Mouse (Mus musculus) erythroblast, embryonic 14.5 days (primary cell): ENCODE measurements around the gene Anp32a.

ENCODE experiments used
- GATA1 ChIP-seq: IDR thresholded peaks from 2 replicates; pipeline ENCODE4 v1.6.1; 2012; ENCODE audit warnings: low read length, inconsistent platforms, mixed read lengths
- TAL1 ChIP-seq: IDR thresholded peaks from 3 replicates; pipeline ENCODE4 v1.6.1; 2012; ENCODE audit warnings: low read length, inconsistent platforms, mixed read lengths

DNA sequence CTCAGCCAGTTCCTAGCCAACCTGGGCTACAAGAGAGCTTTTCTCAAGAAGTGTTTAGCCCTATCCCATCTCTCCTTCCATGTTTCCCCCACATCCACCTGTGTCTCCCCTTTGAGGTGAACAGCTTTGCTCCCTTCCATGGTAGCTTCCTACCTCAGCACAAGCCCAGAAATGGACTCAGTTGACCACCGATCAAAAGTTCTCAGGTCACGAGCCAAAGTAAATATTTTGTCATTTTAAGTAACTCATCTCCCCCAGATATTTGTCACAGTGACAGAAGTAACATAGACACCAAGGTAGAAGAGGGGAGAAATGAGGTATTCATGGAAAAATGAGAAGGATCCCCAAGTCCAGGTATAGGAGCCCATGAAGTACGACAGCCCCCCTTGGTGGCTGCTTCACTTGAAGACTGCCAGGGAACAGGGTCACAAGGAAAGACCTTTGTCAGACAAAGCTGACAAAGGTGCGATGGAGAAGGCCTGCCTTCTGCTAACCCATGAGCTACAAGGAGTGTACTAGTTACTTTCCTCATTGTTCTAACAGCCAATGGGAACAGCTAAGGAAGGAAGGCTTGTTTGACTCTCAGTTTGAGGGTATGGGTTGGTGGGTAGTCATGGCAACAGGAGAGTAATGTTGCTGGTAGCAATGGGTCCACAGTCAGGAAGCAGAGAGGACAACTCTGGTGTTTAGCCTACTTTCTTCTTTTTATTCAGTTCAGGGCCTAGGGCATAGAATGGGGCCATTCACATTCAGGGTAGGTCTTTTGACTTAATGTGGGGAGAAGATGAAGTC, 44.8 kb downstream of the Anp32a start:
- TF ChIP-seq GATA1 = no peak
- TF ChIP-seq TAL1 = no peak
